Mouse (Mus musculus) testis, adult 2 months (tissue): ENCODE results near the gene Zfp750.

Experiments
- CTCF ChIP-seq: fragments of 200-500 bp; IDR thresholded peaks from 2 replicates; pipeline ENCODE4 v1.5.1; 2012; ENCODE audit warnings: low read depth, mild to moderate bottlenecking, inconsistent platforms, low read length, moderate library complexity; ENCODE audit not compliant: control insufficient read depth, insufficient read depth, insufficient replicate concordance
- POLR2A ChIP-seq: fragments of 200-500 bp; IDR thresholded peaks from 2 replicates; pipeline ENCODE4 v1.6.1; 2012; ENCODE audit warnings: low read depth, mild to moderate bottlenecking, inconsistent platforms, low read length, moderate library complexity; ENCODE audit not compliant: control insufficient read depth

- TF ChIP-seq CTCF (no peak), POLR2A (no peak)
These were observed 570 bp upstream of the Zfp750 start for GRCm38 (mm10) chr11:121519703-121520102.
